Mouse (Mus musculus): ENCODE results near the gene 0610010K14Rik.

0610010K14Rik gene

DNA sequence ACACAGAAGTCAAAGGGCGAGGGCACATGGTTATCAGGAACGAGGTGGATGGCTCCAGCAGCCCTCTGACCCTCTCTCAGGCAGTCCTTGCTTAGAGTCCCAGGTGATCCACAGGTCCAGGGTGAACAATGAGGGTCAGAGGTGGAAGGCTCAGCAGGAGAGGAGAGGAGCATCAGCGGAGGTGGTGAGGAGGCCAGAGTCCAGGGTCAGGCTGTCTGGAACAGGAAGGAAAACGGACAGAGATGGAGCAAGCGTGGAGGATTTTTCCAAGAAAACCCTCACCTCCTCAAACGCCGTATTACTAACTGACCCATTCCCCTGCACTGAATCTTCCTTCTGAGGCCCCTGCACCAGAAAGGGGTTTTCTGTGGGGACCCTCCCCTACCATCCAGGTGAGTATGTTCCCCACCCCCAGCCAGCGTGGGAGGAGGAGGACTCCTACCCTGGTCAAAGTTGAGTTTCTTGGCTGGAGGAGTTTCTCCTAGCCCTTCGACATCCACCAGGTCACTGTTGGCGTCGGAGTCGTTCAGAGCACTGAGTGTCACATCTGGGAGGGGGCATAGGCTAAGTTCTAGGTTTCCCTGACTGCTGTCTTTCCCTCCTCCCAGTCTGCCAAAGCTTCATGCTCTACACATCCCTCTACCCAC lies 2.3 kb downstream of the 0610010K14Rik start:
- no peak for DNase-seq (ENCODE audit: low read depth)

DNA sequence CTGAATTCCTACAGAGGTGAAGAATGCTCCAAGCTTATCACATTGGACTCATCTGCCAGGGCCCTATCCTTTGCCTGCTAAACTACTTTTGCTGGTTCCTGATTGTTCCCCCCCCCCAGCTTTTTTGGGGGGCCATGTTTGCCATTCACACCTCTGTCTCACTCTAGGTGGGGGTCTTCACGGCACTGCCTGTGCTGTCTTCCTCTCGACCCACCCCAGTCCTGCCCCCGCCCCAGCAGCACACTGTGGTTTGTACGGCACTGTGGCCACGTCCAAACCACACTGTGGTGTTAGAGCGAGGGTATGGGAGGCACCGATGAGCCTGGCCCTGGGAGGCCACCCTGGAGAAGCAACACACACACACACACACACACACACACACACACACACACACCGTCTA lies 3.2 kb downstream of the 0610010K14Rik start:
- DNase-seq (ENCODE audit: low read depth), result no peak

DNA sequence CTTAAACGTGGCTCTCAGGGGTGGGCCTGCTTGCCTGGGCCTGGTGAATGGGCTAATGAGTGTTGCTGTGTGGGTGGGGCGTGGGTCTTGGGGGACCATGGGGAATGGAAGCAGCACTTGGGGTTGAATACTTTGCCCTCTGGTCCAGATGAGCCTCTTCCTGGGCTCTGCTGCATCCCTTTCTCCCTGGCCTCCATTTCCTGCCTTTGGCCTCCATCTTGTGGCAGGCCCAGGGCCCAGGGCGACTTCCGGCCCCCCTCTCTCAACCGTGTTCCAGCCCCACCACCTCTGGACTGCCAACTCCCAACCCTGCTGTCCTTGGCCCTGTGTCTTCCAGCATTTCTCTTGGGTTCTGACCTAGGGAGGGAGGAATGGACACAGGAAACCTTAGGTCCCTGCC lies 3.7 kb downstream of the 0610010K14Rik start:
- DNase-seq (ENCODE audit: low read depth), result no peak

DNA sequence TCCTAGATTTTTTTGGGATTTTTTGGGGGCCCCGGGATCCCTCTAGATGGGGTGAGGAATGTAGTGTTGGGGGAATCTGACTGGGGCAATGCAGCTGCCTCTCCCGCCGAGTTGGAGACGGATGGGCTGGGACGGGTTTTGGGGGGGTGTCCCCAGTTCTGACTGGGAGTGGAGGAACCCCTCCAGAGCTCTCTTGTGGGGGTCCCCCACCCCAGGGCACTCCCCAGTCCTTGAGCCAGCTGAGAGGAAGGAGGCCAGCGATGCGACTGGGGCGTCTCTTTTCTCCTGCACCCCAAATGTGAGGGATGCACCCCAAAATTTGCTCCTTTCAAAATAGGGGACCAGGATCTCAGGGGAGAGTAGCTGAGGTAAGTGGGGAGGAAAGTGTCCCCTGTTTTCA lies 4.7 kb downstream of the 0610010K14Rik start:
- DNase-seq (ENCODE audit: low read depth), result peak; percentile 48

DNA sequence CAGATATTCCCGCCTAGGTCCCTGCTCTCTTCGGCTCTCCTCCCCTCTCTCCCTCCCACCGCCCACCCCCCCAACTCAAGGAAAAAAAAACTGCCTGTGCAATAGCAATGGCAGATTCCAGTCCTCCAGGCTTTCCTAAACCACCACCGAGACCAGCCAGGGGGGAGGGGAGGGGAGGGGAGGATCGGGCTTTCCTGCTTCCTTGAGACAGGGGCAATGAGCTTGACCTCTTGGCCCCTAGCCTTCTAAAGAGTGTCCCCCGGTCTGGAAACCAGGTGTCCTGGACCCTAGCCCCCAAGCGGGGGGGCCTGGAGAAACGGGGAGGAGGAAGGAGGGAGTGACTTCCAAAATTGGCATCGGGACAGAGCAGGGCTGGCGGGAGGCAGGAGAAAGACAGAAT lies 5.2 kb downstream of the 0610010K14Rik start:
- peak; percentile 86 for DNase-seq (ENCODE audit: low read depth)

DNA sequence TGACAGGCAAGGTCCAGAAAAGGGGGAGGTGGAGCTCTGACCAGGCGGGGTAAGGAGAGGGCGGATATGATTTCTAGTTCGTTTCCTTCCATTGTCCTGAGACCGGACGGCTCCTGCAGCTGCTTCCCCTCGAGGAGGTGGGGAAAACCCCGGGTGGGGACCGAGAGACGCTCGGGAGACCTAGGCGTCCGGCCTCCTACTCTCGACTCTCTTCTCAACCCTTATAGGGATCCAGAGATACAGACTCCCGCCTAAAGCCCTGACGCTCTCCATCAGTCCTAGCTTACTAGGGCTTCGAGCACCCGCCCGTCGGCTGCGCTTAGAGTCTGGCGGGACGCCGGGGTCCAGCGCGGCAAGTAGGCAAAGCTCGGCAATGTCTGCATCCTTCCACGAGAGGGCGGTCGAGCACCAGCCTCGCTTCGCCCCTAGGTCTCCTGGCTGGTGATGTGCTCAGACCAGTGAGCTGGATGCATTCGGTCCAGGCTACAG lies 7.4 kb downstream of the 0610010K14Rik start:
- DNase-seq (ENCODE audit: low read depth), result peak; percentile 96

DNA sequence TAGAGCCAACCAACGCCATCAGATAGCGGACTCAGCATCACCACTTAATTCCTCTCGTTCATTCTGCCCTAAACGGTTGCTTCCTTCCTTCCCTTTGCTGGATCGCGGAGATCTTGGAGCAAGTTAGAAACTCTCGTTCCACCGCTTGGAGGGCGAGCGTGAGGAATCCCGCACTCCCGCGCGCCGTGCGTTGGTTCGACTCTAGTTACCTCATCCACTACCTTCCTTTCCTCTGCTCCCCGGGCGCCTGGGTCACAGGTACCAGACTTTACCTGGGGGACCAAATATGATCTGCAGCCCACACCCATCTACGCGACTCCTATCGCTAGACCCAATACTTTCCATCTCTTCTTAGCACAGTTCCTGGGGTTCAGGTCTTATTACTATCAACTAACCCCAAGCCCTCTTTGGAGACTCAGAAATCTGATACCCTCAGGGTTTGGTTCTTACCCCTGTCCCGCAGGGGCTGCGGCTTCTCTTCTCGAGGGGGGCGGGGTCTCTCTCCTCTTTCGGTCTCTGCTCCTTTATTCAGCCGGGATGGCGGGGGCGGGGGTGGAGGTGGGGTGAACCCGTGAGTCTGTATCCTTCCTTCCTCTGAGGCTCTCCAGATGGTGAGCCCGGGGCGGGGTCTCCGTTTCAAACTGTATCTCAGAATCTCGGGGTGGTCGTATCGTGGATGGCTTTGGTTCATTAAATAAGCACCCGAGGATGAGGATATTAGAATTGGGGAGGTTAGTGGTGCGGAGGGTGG lies 8.3 kb downstream of the 0610010K14Rik start, which contains the start of gene Bcl6b:
Gene Bcl6b (minus strand): TSS at position 539 of the 751 bp plus-strand sequence.
- no peak for DNase-seq (ENCODE audit: low read depth)

DNA sequence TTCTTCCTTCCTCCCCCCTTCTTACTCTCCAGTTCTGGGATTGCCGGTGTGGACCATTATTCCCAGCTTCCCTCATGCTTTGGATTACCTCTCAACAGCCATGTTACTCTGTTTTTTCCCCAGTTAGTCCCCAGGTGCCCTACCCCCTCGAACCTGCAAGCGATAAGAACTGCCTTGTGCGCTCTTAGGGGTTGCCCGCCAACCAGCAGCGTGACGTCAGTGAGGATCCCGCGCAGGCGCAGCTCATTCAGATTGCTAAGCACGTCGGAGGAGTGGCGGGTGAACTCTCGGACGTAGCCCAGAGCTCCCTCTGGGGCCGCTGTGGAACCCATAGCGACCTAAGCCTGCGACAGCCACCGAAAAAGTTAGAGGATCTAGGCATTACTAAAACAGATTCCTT lies 8.9 kb downstream of the 0610010K14Rik start:
- no peak for DNase-seq (ENCODE audit: low read depth)

DNA sequence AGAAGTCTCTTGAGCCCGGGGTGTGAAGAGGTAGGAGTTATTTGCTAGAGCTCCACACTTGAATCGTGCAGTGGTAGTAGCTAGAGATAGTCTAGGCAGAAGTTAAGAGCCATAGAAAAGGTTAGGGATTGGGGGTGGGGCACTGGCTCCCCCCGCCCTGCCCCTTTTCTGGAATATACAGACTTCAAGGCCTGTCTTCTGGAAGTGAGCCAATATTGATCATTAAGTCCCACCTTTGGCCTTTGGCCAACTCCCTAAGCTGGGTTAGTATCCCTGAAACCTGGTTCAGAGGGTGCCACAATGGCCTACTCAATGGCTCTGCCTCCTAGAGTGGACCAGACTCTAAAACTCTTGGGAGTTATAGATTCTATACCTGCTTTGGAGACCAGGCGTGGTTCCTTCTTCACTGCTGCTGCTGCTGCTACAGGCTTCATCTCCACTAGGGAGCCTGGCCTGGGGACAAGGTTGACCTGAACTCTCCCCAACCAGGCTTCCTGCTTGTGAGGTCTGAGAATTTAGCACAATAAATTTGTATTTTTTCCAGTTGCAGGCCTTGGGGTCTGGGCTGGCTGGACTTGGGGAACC lies 10.0 kb downstream of the 0610010K14Rik start:
- no peak for DNase-seq (ENCODE audit: low read depth)

DNA sequence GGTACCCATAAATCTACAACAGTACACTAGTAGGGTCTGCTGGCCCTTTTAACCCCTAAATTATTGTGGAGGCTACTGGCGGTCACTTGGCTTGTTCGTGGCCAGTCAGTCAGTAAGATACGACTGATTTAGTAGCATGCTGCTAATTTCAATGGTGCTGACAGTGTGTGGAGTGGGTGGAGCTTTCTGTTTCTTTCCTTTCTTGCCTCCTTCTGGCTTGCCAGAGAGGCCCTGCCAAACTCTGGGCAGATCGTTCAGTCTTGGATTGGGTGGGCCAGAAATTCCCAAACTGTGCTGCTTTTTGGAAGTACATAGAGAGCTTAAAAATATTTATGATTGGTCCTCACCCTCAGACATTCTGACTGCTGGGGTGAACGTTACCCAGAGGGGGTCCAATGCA lies 10.6 kb downstream of the 0610010K14Rik start:
- no peak for DNase-seq (ENCODE audit: low read depth)

DNA sequence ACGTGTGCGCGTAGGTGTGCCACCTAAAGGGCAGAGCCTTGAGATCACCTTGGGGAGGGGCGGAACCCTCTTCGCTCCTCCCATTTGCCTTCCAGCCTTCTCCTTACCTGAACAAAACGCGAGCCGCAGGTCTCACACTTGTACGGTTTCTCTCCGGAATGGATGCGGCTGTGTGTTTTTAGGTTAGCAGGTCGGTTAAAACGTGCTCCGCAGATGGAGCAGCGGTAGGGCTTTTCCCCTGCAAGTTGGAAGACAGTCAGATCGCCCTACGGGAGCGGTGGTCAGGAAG lies 11.2 kb downstream of the 0610010K14Rik start:
- DNase-seq (ENCODE audit: low read depth), result no peak

DNA sequence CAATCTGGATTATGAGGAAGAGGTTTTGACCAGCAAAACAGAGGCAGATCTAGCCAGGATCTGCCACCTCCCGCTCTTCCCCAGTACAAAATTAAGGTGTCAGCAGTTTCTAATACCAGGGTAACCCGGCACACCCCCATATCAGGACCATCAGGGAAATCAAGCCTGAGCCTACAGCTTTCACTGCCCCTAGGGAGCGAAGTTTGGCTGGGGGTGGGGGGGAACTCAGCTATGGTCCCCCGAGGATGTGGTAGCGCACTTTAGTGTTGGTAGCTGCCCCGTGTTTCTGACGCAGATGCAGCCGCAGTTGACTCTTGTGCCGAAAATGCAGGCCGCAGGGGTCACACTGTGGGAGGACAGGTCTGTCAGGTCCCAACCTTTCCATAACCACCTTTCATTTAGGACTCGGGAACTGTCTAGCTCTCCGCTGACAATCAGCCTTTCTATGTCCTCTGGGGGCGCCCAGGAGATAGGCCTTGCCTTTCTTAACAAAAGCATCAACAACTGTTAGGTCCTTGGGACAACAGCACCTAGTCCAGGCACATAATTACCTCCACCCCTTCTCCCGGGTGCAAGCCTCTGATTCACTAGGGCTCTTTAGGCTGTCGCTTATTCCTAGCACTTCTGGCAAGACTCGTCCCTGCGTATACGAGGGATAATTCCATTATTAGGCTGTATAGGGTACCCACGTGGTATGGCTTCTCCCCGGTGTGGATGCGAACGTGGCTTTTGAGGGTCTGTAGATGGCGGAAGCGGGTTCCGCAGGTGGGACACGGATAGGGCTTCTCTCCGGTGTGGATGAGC lies 11.7 kb downstream of the 0610010K14Rik start:
- DNase-seq (ENCODE audit: low read depth), result no peak

DNA sequence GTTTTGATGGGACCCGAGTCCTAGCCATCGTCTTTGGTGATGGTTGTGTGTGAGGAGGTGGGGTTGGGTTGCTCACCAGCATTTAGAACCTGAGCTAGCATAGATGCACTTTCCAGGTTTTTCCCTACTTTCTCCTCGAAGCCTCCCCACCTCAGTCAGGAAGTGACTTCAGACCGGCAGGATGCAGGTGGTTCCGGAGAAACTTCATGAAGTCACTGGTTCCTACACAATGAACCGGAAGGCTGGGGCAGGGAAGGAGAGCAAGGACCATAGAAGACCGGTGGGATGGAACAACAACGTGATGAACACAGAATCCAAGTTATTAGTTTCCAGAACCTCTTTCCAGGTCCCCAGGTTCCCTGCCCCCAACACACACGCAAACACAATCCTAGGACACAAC lies 14.0 kb downstream of the 0610010K14Rik start:
- DNase-seq (ENCODE audit: low read depth), result no peak

DNA sequence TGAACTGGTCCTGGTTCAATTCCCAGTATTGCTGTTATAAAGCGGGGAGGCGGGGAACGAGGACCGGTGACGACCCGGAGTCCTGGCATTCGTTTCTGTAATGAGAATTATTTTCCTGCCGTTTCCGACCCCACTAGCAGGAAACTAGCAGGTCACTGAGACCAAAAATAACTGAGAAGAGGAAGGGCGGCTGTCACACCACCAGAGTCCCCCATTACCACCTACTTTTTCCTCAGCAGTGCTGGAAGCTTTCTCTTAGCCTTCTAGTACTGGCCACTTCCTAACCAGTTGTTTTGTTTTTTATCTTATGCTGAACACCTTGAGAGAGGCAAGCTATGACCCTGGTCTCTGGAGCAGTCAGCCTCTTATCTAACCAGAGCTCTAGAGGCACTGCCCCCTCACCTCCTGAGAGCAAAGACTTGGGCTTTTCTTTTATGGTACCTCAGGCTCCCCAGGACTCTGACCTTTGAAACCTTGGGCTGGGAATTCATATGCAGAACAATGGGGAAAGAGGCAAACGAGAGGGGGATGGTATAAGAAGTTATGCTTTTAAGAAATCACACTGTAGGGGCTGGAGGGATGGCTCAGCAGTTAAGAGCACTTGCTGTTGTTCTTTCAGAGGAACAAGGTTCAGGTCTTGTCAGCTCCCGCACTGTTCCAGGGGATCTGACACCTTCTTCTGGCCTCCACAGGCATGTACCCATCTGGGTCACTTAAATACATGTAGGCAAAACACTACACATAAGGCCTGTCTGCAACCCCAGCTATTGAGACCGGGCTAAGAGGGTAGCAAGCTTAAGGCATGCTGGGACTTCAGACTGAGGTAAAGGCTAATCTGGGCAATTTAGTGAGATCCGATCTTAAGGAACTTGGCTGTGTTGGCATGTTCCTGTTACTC lies 15.9 kb downstream of the 0610010K14Rik start:
- no peak for DNase-seq (ENCODE audit: low read depth)

DNA sequence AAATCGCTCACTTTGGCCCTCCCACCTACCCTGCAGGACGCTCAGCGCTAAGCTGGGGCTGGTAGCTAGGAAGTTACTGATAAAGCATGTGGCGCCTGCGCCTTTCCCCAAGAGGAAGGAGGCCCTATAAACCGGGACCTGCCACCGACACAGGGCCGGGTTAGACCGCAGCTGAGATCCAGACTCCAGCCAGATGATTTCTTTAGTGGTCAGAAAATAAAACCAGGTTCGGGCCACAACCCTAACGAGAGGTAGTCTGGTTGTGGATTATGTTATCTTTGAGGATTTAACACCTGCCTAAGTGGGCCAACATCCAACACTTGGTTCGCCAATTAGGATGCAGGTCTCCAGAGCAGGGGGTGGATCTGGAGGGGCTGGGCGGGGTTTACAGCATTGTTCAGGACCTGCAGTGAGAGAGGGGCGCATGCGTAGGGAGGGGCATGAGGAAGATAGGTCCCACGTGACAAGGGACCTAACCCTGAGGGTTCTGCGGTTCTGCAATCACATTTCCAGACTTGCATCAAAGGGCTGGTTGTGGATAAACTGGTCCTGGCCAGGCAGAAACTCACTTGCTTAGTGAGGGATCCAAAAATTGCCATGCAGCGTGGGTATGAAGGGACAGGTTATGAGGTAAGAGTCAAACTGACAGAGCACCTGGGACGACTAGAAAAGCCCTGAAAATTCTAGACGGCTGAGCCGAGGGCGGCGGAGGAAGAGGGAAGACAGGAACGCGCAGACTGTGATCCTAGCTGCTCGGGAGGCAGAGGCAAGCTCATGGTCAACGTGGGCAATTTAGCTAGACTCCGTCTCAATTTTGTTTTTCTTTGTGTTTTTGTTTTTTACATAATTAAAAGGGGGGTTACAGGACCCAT lies 16.7 kb downstream of the 0610010K14Rik start, which contains the start of gene Slc16a13:
Gene Slc16a13 (minus strand): TSS at position 334 of the 872 bp plus-strand sequence.
- peak; percentile 96 for DNase-seq (ENCODE audit: low read depth)

DNA sequence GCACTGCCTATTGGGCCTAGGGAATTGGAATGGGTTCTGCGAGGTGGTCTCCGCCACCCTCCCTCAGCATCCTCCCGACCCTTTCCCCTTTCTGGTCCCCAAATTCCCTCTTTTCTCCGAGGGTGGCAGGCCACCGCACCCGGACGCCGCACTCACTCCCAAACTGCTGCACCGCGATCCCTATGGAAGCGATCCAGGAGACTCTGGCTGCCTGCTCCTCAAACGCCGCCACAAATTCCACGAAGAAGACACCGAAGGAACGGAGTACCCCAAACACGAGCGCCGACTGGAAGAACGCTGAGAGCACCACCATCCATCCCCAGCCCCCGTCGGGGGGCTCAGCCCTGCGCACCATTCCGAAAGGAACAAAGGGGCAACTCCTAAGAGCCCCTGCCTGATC lies 17.4 kb downstream of the 0610010K14Rik start:
- peak; percentile 48 for DNase-seq (ENCODE audit: low read depth)

DNA sequence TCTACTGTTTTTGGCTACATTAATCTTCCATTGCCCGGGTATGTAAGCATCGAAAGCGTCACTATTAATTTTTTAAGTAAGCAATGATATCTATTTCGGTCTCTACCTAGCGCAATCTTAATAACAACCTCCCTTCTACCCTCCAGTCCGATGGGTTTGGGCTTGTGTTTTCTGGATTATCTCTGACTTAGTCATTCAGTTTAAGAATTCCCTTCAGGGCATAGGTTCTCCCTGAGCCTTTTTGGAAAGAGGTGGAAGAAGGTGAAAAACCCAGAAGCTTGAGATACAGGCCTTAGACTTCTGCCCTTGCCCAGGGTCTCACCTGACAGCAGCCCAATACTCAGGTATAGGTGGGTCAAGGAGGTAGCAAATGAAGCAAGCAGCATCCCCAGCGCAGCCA lies 17.8 kb downstream of the 0610010K14Rik start:
- DNase-seq (ENCODE audit: low read depth), result no peak

DNA sequence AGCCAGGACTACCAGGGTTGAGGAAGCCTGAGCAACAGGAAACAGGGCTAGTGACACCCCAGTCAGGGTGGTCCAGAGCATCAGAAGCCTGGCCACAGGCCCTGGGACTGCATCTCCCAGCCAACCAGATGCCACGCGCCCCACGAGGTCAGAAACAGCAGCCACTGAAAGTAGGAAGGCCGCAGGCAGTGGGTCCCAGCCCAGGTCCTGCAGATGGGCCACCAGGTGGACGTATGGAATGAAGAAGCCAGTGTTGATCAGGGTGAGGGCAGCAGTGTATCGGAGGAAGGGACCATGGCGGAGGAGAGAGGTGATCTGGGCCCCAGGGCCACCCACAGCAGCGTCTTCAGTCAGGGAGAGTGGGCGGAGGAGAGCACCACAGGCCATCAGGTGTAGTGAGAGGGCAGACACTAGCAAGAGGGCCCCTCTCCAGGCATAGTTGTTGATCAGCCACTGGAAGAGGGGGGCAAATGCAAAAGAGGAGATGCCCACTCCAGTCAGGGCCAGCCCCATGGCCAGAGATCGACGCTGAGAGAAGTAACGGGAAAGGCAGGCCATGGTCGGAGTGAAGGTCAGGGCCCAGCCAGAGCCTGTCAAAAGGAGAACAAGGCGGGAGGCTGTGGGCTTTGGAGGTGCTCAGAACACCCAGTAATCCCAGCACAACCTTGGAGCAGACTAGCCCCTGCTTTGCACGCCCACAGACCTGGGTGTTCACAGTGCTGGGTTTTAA lies 18.8 kb downstream of the 0610010K14Rik start:
- DNase-seq (ENCODE audit: low read depth), result no peak

DNA sequence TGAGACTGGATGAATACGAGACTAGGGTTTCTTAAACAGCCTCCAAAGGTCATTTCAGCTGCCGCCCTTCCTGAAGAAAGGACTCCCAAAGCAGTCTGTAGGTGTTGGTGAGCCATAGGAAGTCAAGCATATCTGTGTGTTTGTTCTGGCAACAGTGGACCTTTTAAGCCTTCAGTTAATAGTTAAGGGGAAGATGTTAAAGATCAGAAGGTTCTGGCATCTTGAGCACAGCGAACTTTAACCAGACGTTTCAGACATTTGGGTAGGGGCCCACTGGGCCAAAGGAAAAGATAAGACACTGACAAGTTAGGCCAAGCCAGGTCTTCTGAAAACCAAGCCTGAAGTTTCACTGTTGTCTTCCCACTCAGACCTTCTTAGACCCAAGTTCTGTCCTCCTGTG lies 19.7 kb downstream of the 0610010K14Rik start:
- DNase-seq (ENCODE audit: low read depth), result no peak

DNA sequence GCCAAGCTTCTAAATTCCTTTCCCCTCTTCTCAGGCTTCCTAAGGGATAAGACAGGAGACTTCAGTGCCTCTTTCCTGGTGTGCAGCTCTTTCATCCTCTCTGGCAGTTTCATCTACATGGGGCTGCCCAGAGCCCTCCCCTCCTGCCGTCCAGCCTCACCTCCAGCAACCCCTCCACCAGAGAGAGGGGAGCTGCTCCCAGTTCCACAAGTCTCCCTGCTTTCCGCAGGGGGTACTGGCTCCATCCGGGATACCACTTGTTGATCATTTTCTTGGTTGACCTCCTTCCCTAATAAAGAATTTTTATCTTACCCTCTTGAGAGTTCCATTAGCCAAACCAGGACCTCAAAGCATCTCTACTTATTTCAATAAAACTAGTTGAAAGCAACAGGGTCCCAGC lies 21.6 kb downstream of the 0610010K14Rik start:
- DNase-seq (ENCODE audit: low read depth), result no peak

Data from NIH3T3 (cell line).